14 mouse cellular contexts compared by ENCODE assay signal in the genomic region with DNA sequence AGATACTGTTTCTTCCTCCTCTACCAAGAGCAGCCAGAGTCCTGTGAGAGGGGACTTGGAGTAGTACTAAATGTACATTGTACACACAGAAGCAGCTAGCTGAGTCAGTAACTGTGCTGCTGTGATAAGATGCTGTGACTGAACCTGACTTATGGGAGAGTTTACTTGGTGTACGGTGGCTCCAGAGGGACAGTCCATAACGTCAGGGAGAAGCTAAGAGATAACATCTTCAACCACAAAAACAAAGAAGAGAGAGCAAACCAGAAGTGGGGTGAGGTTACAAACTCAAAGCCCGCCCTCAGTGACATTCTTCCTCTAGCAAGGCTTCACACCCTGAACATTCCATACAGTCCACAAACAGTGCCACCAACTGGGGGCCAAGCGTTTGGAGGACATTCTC. TPM values are rescaled to one million over a fixed set of nuclear protein-coding genes. Genes with fewer than 3 reads are reported as not detected.
DNase-seq lines count a peak whose midpoint lies in the region; ATAC-seq and TF ChIP-seq lines count a peak whose summit lies in the region.
"Had no signal": no experiment of that assay in that cellular context is flagged by ENCODE, and none has a peak within 500 bp of the region (broad histone marks: within the 10 kb centered on the region; RNA-seq: fewer than 3 reads in every experiment).

No protein-coding gene starts in this region.

- H3K4me1 ChIP-seq in lung, postnatal 0 days (ENCODE audit: insufficient read depth, low read depth, low read length) = no peaks in the 10 kb centered on the region
- H3K4me1 ChIP-seq in lung, adult 2 months (ENCODE audit: control insufficient read depth, insufficient read depth, low read length) = peaks cover 18% of the 10 kb centered on the region

- TF ChIP-seq EP300 in lung, postnatal 0 days (IDR thresholded peaks at IDR 0.05) = peak; percentile 28; the same call in 1 of the 2 replicates

- peak overlapping the region; percentile 11; the same call in 1 of the 2 replicates for H3K27ac ChIP-seq in lung, postnatal 0 days (ENCODE audit: low read length)
- H3K27ac ChIP-seq: embryonic facial prominence, embryonic 13.5 days; forebrain, embryonic 13.5 days had no signal

- no peaks in the 10 kb centered on the region for H3K9me3 ChIP-seq in lung, postnatal 0 days (ENCODE audit: low read length)
- H3K9me3 ChIP-seq: embryonic facial prominence, embryonic 13.5 days; forebrain, embryonic 13.5 days had no signal

- 36% methylated on average over 4 of the region's 4 CpGs for WGBS in lung, postnatal 0 days
- 30% methylated on average over 4 of the region's 4 CpGs for WGBS in lung, adult 2 months

- no peak overlapping the region for H3K4me2 ChIP-seq in lung, postnatal 0 days (replicated peaks; ENCODE audit: low read depth, low read length)
- H3K4me2 ChIP-seq: embryonic facial prominence, embryonic 13.5 days; forebrain, embryonic 13.5 days had no signal

- no peaks in the 10 kb centered on the region for H3K27me3 ChIP-seq in lung, postnatal 0 days (replicated peaks; ENCODE audit: insufficient read depth, low read length)
- H3K27me3 ChIP-seq: embryonic facial prominence, embryonic 13.5 days; forebrain, embryonic 13.5 days had no signal

- peak; percentile 41 for TF ChIP-seq CTCF in lung, postnatal 0 days (IDR thresholded peaks at IDR 0.05)
- TF ChIP-seq CTCF in lung, adult 2 months (IDR thresholded peaks at IDR 0.05; ENCODE audit: insufficient read depth, low read length) = no peak

- H3K36me3 ChIP-seq in lung, postnatal 0 days (ENCODE audit: insufficient read depth, low read length) = no peaks in the 10 kb centered on the region

- peak; percentile 65 for ATAC-seq in lung, postnatal 0 days
- ATAC-seq in megakaryocyte progenitor cell, adult 5-6 weeks (replicated peaks; ENCODE audit: poor library complexity) = peak; percentile 77
- ATAC-seq: forebrain, embryonic 13.5 days had no signal

- H3K9ac ChIP-seq in lung, postnatal 0 days (replicated peaks; ENCODE audit: low read depth) = no peak overlapping the region
- H3K9ac ChIP-seq: embryonic facial prominence, embryonic 13.5 days; forebrain, embryonic 13.5 days had no signal

- no peak overlapping the region for H3K4me3 ChIP-seq in lung, postnatal 0 days (ENCODE audit: low read depth, low read length)
- no peak overlapping the region for H3K4me3 ChIP-seq in lung, adult 2 months (replicated peaks; ENCODE audit: extremely low read depth, low read depth, low read length)
- H3K4me3 ChIP-seq: embryonic facial prominence, embryonic 13.5 days; forebrain, embryonic 13.5 days had no signal

- no peak for TF ChIP-seq POLR2A in lung, adult 2 months (IDR thresholded peaks at IDR 0.05; ENCODE audit: borderline replicate concordance, extremely low read depth, low read depth, low read length)

- peak; percentile 62 for DNase-seq in lung, postnatal 0 days (ENCODE audit: low spot score)
- DNase-seq in lung, adult 18-20 months = no peak
- DNase-seq in c-Kit-positive CD71-positive TER-119-positive erythroid progenitor cells, embryonic 14.5 days (ENCODE audit: low spot score) = peak; percentile 75
- DNase-seq in frontal cortex, adult 2 months (ENCODE audit: extremely low spot score in 1 of 2, low spot score in 1 of 2) = no peak
- no peak for DNase-seq in adrenal gland, adult 18-20 months (ENCODE audit: low spot score in 2 of 2)
- no peak for DNase-seq in lung, adult 2 months
- DNase-seq: cerebellum, postnatal 25 days; gastrocnemius, postnatal 25 days; heart, postnatal 4 days; kidney, adult 11 months; lung, postnatal 36 days had no signal

RNA-seq across cellular contexts. Expression of a gene that starts 25.6 kb away (rescaled TPM):
- 5.5 and 5.6 TPM in 2 replicates for polyA plus RNA-seq in lung, postnatal 0 days (2015; fragmentation: Nextera tagmentation; extraction: Ambion mirVana)
- 21.6 and 22.1 TPM in 2 replicates for total RNA-seq in megakaryocyte progenitor cell, adult 5-6 weeks (2015)
- 7.5 and 9.1 TPM in 2 replicates for total RNA-seq in megakaryocyte progenitor cell, adult 5-6 weeks (2017)
- 23.2 and 25.1 TPM in 2 replicates for polyA plus RNA-seq in frontal cortex, adult 2 months (2012; rRNA removed)
- 10 to 100 TPM; 46.7 to 47.4 TPM for total RNA-seq in adrenal gland, adult 18-20 months (2021)
- polyA plus RNA-seq in lung, adult 2 months (2012; rRNA removed) = 24.0 and 25.9 TPM in 2 replicates

Comparison
In these comparisons a context has a peak if more than half of its experiments do, and no peak if none do; other contexts are left out.
1. DNase-seq: peak in lung, postnatal 0 days (single experiment) and c-Kit-positive CD71-positive TER-119-positive erythroid progenitor cells, embryonic 14.5 days (single experiment); none in lung, adult 18-20 months (0 of 2), frontal cortex, adult 2 months (0 of 2), adrenal gland, adult 18-20 months (0 of 2) and lung, adult 2 months (single experiment).